ENCODE assay signal across 29 mouse cellular contexts in genomic region chr17:80977245-80977644, GRCm38 (mm10). TPM values are rescaled to one million over a fixed set of nuclear protein-coding genes. Genes with fewer than 3 reads are reported as not detected.
DNase-seq lines count a peak whose midpoint lies in the region; ATAC-seq and TF ChIP-seq lines count a peak whose summit lies in the region.
"Had no signal": no experiment of that assay in that cellular context is flagged by ENCODE, and none has a peak within 500 bp of the region (broad histone marks: within the 10 kb centered on the region; RNA-seq: fewer than 3 reads in every experiment).

No protein-coding gene starts in this region.

- H3K4me1 ChIP-seq in intestine, embryonic 14.5 days (replicated peaks; ENCODE audit: control insufficient read depth, insufficient read depth, low read length), result peaks cover 6% of the 10 kb centered on the region; the same call in 1 of the 2 replicates
- no peaks in the 10 kb centered on the region for H3K4me1 ChIP-seq in intestine, postnatal 0 days (replicated peaks; ENCODE audit: control insufficient read depth, insufficient read depth, low read length)
- peaks cover 5% of the 10 kb centered on the region; the same call in 1 of the 2 replicates for H3K4me1 ChIP-seq in kidney, postnatal 0 days (replicated peaks; ENCODE audit: insufficient read depth, low read length)
- no peaks in the 10 kb centered on the region for H3K4me1 ChIP-seq in lung, embryonic 14.5 days (ENCODE audit: insufficient read depth)
- peaks cover 8% of the 10 kb centered on the region for H3K4me1 ChIP-seq in hindbrain, embryonic 10.5 days (replicated peaks)
- H3K4me1 ChIP-seq: limb, embryonic 15.5 days had no signal

- no peak for TF ChIP-seq CTCF in intestine, postnatal 0 days (IDR thresholded peaks at IDR 0.05; ENCODE audit: low read depth)
- no peak for TF ChIP-seq CTCF in kidney, postnatal 0 days (IDR thresholded peaks at IDR 0.05; ENCODE audit: low read depth)
- no peak for TF ChIP-seq CTCF in lung, embryonic 14.5 days (IDR thresholded peaks at IDR 0.05; ENCODE audit: low read depth)

- no peaks in the 10 kb centered on the region for H3K27me3 ChIP-seq in intestine, embryonic 14.5 days (replicated peaks; ENCODE audit: control insufficient read depth, insufficient read depth, low read length)
- no peaks in the 10 kb centered on the region for H3K27me3 ChIP-seq in intestine, postnatal 0 days (replicated peaks; ENCODE audit: control insufficient read depth, insufficient read depth, low read length)
- H3K27me3 ChIP-seq in kidney, postnatal 0 days (ENCODE audit: insufficient read depth, low read length), result no peaks in the 10 kb centered on the region
- no peaks in the 10 kb centered on the region for H3K27me3 ChIP-seq in lung, embryonic 14.5 days (ENCODE audit: insufficient read depth, low read length)
- H3K27me3 ChIP-seq in myocyte (ENCODE audit: control insufficient read depth, insufficient read depth, insufficient read length), result peaks cover 19% of the 10 kb centered on the region
- no peaks in the 10 kb centered on the region for H3K27me3 ChIP-seq in hindbrain, embryonic 10.5 days (ENCODE audit: insufficient read depth, poor library complexity, severe bottlenecking)
- H3K27me3 ChIP-seq: embryonic facial prominence, embryonic 15.5 days; forebrain, embryonic 12.5 days; heart, embryonic 13.5 days; limb, embryonic 15.5 days; lung, embryonic 15.5 days; Patski had no signal

- H3K4me3 ChIP-seq in intestine, embryonic 14.5 days (ENCODE audit: low read depth, low read length), result no peak overlapping the region
- no peak overlapping the region for H3K4me3 ChIP-seq in intestine, postnatal 0 days (ENCODE audit: low read depth, low read length)
- H3K4me3 ChIP-seq in kidney, postnatal 0 days (replicated peaks; ENCODE audit: low read depth, low read length), result no peak overlapping the region
- H3K4me3 ChIP-seq in lung, embryonic 14.5 days (ENCODE audit: low read depth, low read length), result no peak overlapping the region
- no peak overlapping the region for H3K4me3 ChIP-seq in myocyte
- no peak overlapping the region for H3K4me3 ChIP-seq in hindbrain, embryonic 10.5 days
- H3K4me3 ChIP-seq: embryonic facial prominence, embryonic 10.5 days; embryonic facial prominence, embryonic 15.5 days; forebrain, embryonic 12.5 days; heart, embryonic 13.5 days; limb, embryonic 10.5 days; limb, embryonic 15.5 days; lung, embryonic 15.5 days had no signal

- no peak overlapping the region for H3K4me2 ChIP-seq in intestine, embryonic 14.5 days (ENCODE audit: low read length)
- no peak overlapping the region for H3K4me2 ChIP-seq in intestine, postnatal 0 days (replicated peaks; ENCODE audit: low read depth)
- H3K4me2 ChIP-seq in kidney, postnatal 0 days (ENCODE audit: low read length), result no peak overlapping the region; the same call in 1 of the 2 replicates
- H3K4me2 ChIP-seq in lung, embryonic 14.5 days, result no peak overlapping the region
- H3K4me2 ChIP-seq in myocyte (ENCODE audit: low read depth), result peak overlapping the region; percentile 45
- H3K4me2 ChIP-seq: embryonic facial prominence, embryonic 15.5 days; forebrain, embryonic 12.5 days; heart, embryonic 13.5 days; limb, embryonic 15.5 days; lung, embryonic 15.5 days had no signal

- peaks cover 2% of the 10 kb centered on the region; the same call in 1 of the 2 replicates for H3K9me3 ChIP-seq in intestine, embryonic 14.5 days (ENCODE audit: control insufficient read depth, low read length)
- H3K9me3 ChIP-seq in intestine, postnatal 0 days (ENCODE audit: control insufficient read depth), result no peaks in the 10 kb centered on the region
- H3K9me3 ChIP-seq in kidney, postnatal 0 days (replicated peaks; ENCODE audit: low read length), result no peaks in the 10 kb centered on the region
- H3K9me3 ChIP-seq in lung, embryonic 14.5 days (ENCODE audit: low read depth, low read length), result no peaks in the 10 kb centered on the region
- no peaks in the 10 kb centered on the region for H3K9me3 ChIP-seq in hindbrain, embryonic 10.5 days
- H3K9me3 ChIP-seq: embryonic facial prominence, embryonic 15.5 days; forebrain, embryonic 12.5 days; G1E; limb, embryonic 10.5 days; limb, embryonic 15.5 days; lung, embryonic 15.5 days had no signal

- ATAC-seq in intestine, embryonic 14.5 days (replicated peaks; ENCODE audit: low FRiP score, low TSS enrichment, low read depth), result peak; percentile 70
- no peak for ATAC-seq in intestine, postnatal 0 days
- ATAC-seq in kidney, postnatal 0 days (replicated peaks; ENCODE audit: low FRiP score, low read depth), result peak; percentile 67; the same call in 1 of the 2 replicates
- ATAC-seq in lung, embryonic 14.5 days (ENCODE audit: insufficient read depth), result no peak
- ATAC-seq: forebrain, postnatal 0 days; hindbrain, embryonic 16.5 days; Patski had no signal

- H3K9ac ChIP-seq in intestine, embryonic 14.5 days (ENCODE audit: low read length), result no peak overlapping the region
- no peak overlapping the region for H3K9ac ChIP-seq in intestine, postnatal 0 days (ENCODE audit: low read depth, low read length)
- no peak overlapping the region for H3K9ac ChIP-seq in kidney, postnatal 0 days (ENCODE audit: low read depth, low read length)
- H3K9ac ChIP-seq in lung, embryonic 14.5 days, result no peak overlapping the region
- H3K9ac ChIP-seq: embryonic facial prominence, embryonic 15.5 days; forebrain, embryonic 12.5 days; forebrain, postnatal 0 days; heart, embryonic 13.5 days; limb, embryonic 15.5 days; lung, embryonic 15.5 days had no signal

- DNase-seq in intestine, embryonic 14.5 days (ENCODE audit: low spot score), result no peak
- no peak for DNase-seq in kidney, postnatal 0 days (ENCODE audit: low spot score)
- no peak for DNase-seq in kidney, postnatal 10 days
- DNase-seq in lung, embryonic 14.5 days, result peak; percentile 23
- no peak for DNase-seq in lung, postnatal 25 days (ENCODE audit: low spot score)
- DNase-seq in hindbrain, embryonic 10.5 days (ENCODE audit: low spot score), result no peak
- DNase-seq: adrenal gland, postnatal 10 days; cerebellum, adult 8-10 months; cerebellum, postnatal 25 days; forebrain, postnatal 0 days; heart, postnatal 10 days; layer of hippocampus, postnatal 36 days; midbrain, embryonic 14.5 days; right cerebral cortex, adult 18-20 months; spleen, adult 18-20 months; thymus, adult 2 months; thymus, postnatal 36 days had no signal

- no peak for TF ChIP-seq POLR2A in myocyte (IDR thresholded peaks at IDR 0.05; ENCODE audit: insufficient read length, low read depth)

- no peak overlapping the region for H3ac ChIP-seq in myocyte (ENCODE audit: control insufficient read depth, insufficient read length)

- H3K36me3 ChIP-seq in intestine, embryonic 14.5 days (ENCODE audit: control insufficient read depth, insufficient read depth, low read length), result no peaks in the 10 kb centered on the region
- no peaks in the 10 kb centered on the region for H3K36me3 ChIP-seq in intestine, postnatal 0 days (ENCODE audit: control insufficient read depth, insufficient read depth)
- no peaks in the 10 kb centered on the region for H3K36me3 ChIP-seq in kidney, postnatal 0 days (ENCODE audit: insufficient read depth, low read length)
- no peaks in the 10 kb centered on the region for H3K36me3 ChIP-seq in lung, embryonic 14.5 days (ENCODE audit: insufficient read depth)
- no peaks in the 10 kb centered on the region for H3K36me3 ChIP-seq in myocyte (ENCODE audit: control insufficient read depth, insufficient read depth)
- H3K36me3 ChIP-seq in hindbrain, embryonic 10.5 days, result no peaks in the 10 kb centered on the region
- H3K36me3 ChIP-seq: embryonic facial prominence, embryonic 10.5 days; embryonic facial prominence, embryonic 15.5 days; G1E; heart, embryonic 13.5 days; limb, embryonic 10.5 days; limb, embryonic 15.5 days; lung, embryonic 15.5 days had no signal

- 72% methylated on average over 5 of the region's 5 CpGs for WGBS in intestine, embryonic 14.5 days
- 63% methylated on average over 5 of the region's 5 CpGs for WGBS in intestine, postnatal 0 days
- WGBS in kidney, postnatal 0 days, result 65% methylated on average over 5 of the region's 5 CpGs
- WGBS in lung, embryonic 14.5 days, result 68% methylated on average over 5 of the region's 5 CpGs
- 91% methylated on average over 5 of the region's 5 CpGs for WGBS in hindbrain, embryonic 10.5 days

- no peaks in the 10 kb centered on the region for H3K79me2 ChIP-seq in myocyte (ENCODE audit: control insufficient read depth, insufficient read depth)

- H3K27ac ChIP-seq in intestine, embryonic 14.5 days (ENCODE audit: low read depth), result no peak overlapping the region
- no peak overlapping the region for H3K27ac ChIP-seq in intestine, postnatal 0 days (ENCODE audit: low read depth, low read length)
- peak overlapping the region; percentile 80 for H3K27ac ChIP-seq in kidney, postnatal 0 days
- H3K27ac ChIP-seq in lung, embryonic 14.5 days (ENCODE audit: low read depth), result no peak overlapping the region
- no peak overlapping the region for H3K27ac ChIP-seq in hindbrain, embryonic 10.5 days
- H3K27ac ChIP-seq: embryonic facial prominence, embryonic 10.5 days; embryonic facial prominence, embryonic 15.5 days; forebrain, embryonic 12.5 days; heart, embryonic 13.5 days; limb, embryonic 10.5 days; limb, embryonic 15.5 days; lung, embryonic 15.5 days had no signal

TF ChIP-seq in myocyte, 11 proteins besides CTCF, POLR2A, EP300 and RAD21:
- TF ChIP-seq TCF3 (IDR thresholded peaks at IDR 0.05; ENCODE audit: insufficient read length, low read depth) (no peak), MYOD1 (IDR thresholded peaks at IDR 0.05; ENCODE audit: control insufficient read depth in 1 of 3, insufficient read length in 2 of 3, low read depth in 2 of 3) (no peak), SRF (IDR thresholded peaks at IDR 0.05; ENCODE audit: control insufficient read depth, insufficient read length, low read depth) (no peak)
TF ChIP-seq in myocyte: peak in this region for 0.

RNA-seq across cellular contexts. Expression of gene Tmem178, which starts 32.8 kb away (rescaled TPM):
- 3.9 and 4.1 TPM in 2 replicates for polyA plus RNA-seq in intestine, embryonic 14.5 days (2014; fragmentation: Nextera tagmentation; extraction: Ambion mirVana)
- 3.6 and 4.1 TPM in 2 replicates for polyA plus RNA-seq in intestine, postnatal 0 days (2015; fragmentation: Nextera tagmentation; extraction: Ambion mirVana)
- polyA plus RNA-seq in kidney, postnatal 0 days (2015; fragmentation: Nextera tagmentation; extraction: Ambion mirVana), result 41.8 and 46.0 TPM in 2 replicates
- 13.6 and 14.5 TPM in 2 replicates for polyA plus RNA-seq in lung, embryonic 14.5 days (2014; fragmentation: Nextera tagmentation; extraction: Ambion mirVana)
- not detected for polyA plus RNA-seq in myocyte (2012; fragmentation: generic; extraction: Trizol)
- 4.5 and 13.0 TPM in 2 replicates for polyA plus RNA-seq in hindbrain, embryonic 10.5 days (2016; fragmentation: Nextera tagmentation; extraction: Ambion mirVana)
- polyA plus RNA-seq: G1E had no signal

Comparison
In these comparisons a context has a peak if more than half of its experiments do, and no peak if none do; other contexts are left out.
1. ATAC-seq: peak in intestine, embryonic 14.5 days (single experiment) and kidney, postnatal 0 days (single experiment); none in intestine, postnatal 0 days (single experiment) and lung, embryonic 14.5 days (single experiment).